ENCODE assay signal across 19 mouse cellular contexts in genomic region chr14:113012320-113013244, GRCm38 (mm10).
DNase-seq lines count a peak whose midpoint lies in the region; ATAC-seq and TF ChIP-seq lines count a peak whose summit lies in the region.
"Had no signal": no experiment of that assay in that cellular context is flagged by ENCODE, and none has a peak within 500 bp of the region (broad histone marks: within the 10 kb centered on the region; RNA-seq: fewer than 3 reads in every experiment).

No protein-coding gene starts in this region.

- H3K9ac ChIP-seq in kidney, embryonic 14.5 days (ENCODE audit: low read depth, low read length): no peak overlapping the region
- H3K9ac ChIP-seq: embryonic facial prominence, embryonic 15.5 days; hindbrain, embryonic 14.5 days; limb, embryonic 12.5 days; liver, embryonic 13.5 days had no signal

- WGBS in kidney, embryonic 14.5 days: 72% methylated on average over 1 of the region's 1 CpGs
- WGBS in hindbrain, embryonic 10.5 days: 83% methylated on average over 1 of the region's 1 CpGs

- peak; percentile 3 for DNase-seq in layer of hippocampus, adult 9-10 months (ENCODE audit: low spot score)
- DNase-seq in layer of hippocampus, adult 8-10 months (ENCODE audit: low spot score in 2 of 2): no peak
- peak; percentile 71 for DNase-seq in brain, embryonic 14.5 days (ENCODE audit: low read depth)
- DNase-seq in embryo, embryonic 9.5 days (ENCODE audit: extremely low spot score): peak; percentile 14
- DNase-seq in retina, postnatal 1 day: peak; percentile 0
- no peak for DNase-seq in hindbrain, embryonic 10.5 days (ENCODE audit: low spot score)
- DNase-seq: cerebellum, adult 11 months; cerebellum, postnatal 25 days; gastrocnemius, postnatal 14 days; heart, postnatal 10 days; liver, embryonic 13.5 days; right cerebral cortex, adult 18-20 months; thymus, adult 2 months had no signal

- no peak for TF ChIP-seq CTCF in brain, embryonic 14.5 days (IDR thresholded peaks at IDR 0.05; ENCODE audit: borderline replicate concordance, extremely low read depth, insufficient read depth, insufficient read length)

- TF ChIP-seq POLR2A in brain, embryonic 14.5 days (IDR thresholded peaks at IDR 0.05; ENCODE audit: borderline replicate concordance, extremely low read depth, insufficient read depth, insufficient read length, poor library complexity, severe bottlenecking): no peak

- H3K4me2 ChIP-seq in kidney, embryonic 14.5 days (replicated peaks; ENCODE audit: low read depth, low read length): no peak overlapping the region
- H3K4me2 ChIP-seq: embryonic facial prominence, embryonic 15.5 days; hindbrain, embryonic 14.5 days; limb, embryonic 12.5 days; liver, embryonic 13.5 days had no signal

- no peaks in the 10 kb centered on the region for H3K36me3 ChIP-seq in kidney, embryonic 14.5 days (ENCODE audit: control insufficient read depth, insufficient read depth, low read length)
- no peaks in the 10 kb centered on the region for H3K36me3 ChIP-seq in hindbrain, embryonic 10.5 days
- H3K36me3 ChIP-seq: embryonic facial prominence, embryonic 15.5 days; limb, embryonic 12.5 days; liver, embryonic 13.5 days had no signal

- H3K4me1 ChIP-seq in kidney, embryonic 14.5 days (ENCODE audit: control insufficient read depth, insufficient read depth, low read length): no peaks in the 10 kb centered on the region
- no peaks in the 10 kb centered on the region for H3K4me1 ChIP-seq in hindbrain, embryonic 10.5 days (replicated peaks)
- H3K4me1 ChIP-seq: embryonic facial prominence, embryonic 15.5 days; limb, embryonic 12.5 days; liver, embryonic 13.5 days had no signal

- no peak for ATAC-seq in kidney, embryonic 14.5 days (ENCODE audit: low FRiP score, low TSS enrichment)
- ATAC-seq: intestine, embryonic 16.5 days had no signal

- H3K27me3 ChIP-seq in kidney, embryonic 14.5 days (ENCODE audit: control insufficient read depth, insufficient read depth, low read length): no peaks in the 10 kb centered on the region
- no peaks in the 10 kb centered on the region for H3K27me3 ChIP-seq in hindbrain, embryonic 10.5 days (ENCODE audit: insufficient read depth, poor library complexity, severe bottlenecking)
- H3K27me3 ChIP-seq: embryonic facial prominence, embryonic 15.5 days; limb, embryonic 12.5 days; liver, embryonic 13.5 days had no signal

- no peak overlapping the region for H3K27ac ChIP-seq in kidney, embryonic 14.5 days (ENCODE audit: low read depth, low read length)
- H3K27ac ChIP-seq in hindbrain, embryonic 10.5 days: no peak overlapping the region
- H3K27ac ChIP-seq: embryonic facial prominence, embryonic 15.5 days; hindbrain, embryonic 14.5 days; kidney, postnatal 0 days; limb, embryonic 12.5 days; liver, embryonic 13.5 days had no signal

- no peak overlapping the region for H3K4me3 ChIP-seq in kidney, embryonic 14.5 days (ENCODE audit: low read length)
- no peak overlapping the region for H3K4me3 ChIP-seq in hindbrain, embryonic 10.5 days
- H3K4me3 ChIP-seq: embryonic facial prominence, embryonic 15.5 days; limb, embryonic 12.5 days; liver, embryonic 13.5 days had no signal

- H3K9me3 ChIP-seq in kidney, embryonic 14.5 days (ENCODE audit: control insufficient read depth, low read length): no peaks in the 10 kb centered on the region
- H3K9me3 ChIP-seq in hindbrain, embryonic 10.5 days: no peaks in the 10 kb centered on the region
- H3K9me3 ChIP-seq: embryonic facial prominence, embryonic 15.5 days; limb, embryonic 12.5 days had no signal

Comparison
In these comparisons a context has a peak if more than half of its experiments do, and no peak if none do; other contexts are left out.
1. DNase-seq: peak in layer of hippocampus, adult 9-10 months (single experiment), brain, embryonic 14.5 days (single experiment), embryo, embryonic 9.5 days (single experiment) and retina, postnatal 1 day (single experiment); none in layer of hippocampus, adult 8-10 months (0 of 2) and hindbrain, embryonic 10.5 days (single experiment).